ENCODE assay signal across 23 mouse cellular contexts in genomic region chr17:43485982-43486381, GRCm38 (mm10). TPM values are rescaled to one million over a fixed set of nuclear protein-coding genes. Genes with fewer than 3 reads are reported as not detected.
"Had no signal": no experiment of that assay in that cellular context is flagged by ENCODE, and none has a peak within 500 bp of the region (broad histone marks: within the 10 kb centered on the region; RNA-seq: fewer than 3 reads in every experiment).

No protein-coding gene starts in this region.

- H3K36me3 ChIP-seq: limb, embryonic 10.5 days; limb, embryonic 13.5 days; liver, embryonic 12.5 days; liver, embryonic 15.5 days; lung, embryonic 15.5 days; midbrain, embryonic 12.5 days; midbrain, embryonic 15.5 days; neural tube, embryonic 12.5 days; neural tube, embryonic 15.5 days had no signal

- ATAC-seq: liver, embryonic 12.5 days; midbrain, embryonic 15.5 days had no signal

- H3K27me3 ChIP-seq: limb, embryonic 13.5 days; liver, embryonic 12.5 days; liver, embryonic 15.5 days; lung, embryonic 15.5 days; midbrain, embryonic 12.5 days; midbrain, embryonic 15.5 days; neural tube, embryonic 12.5 days; neural tube, embryonic 15.5 days had no signal

- H3K4me1 ChIP-seq: limb, embryonic 10.5 days; limb, embryonic 13.5 days; liver, embryonic 12.5 days; liver, embryonic 15.5 days; lung, embryonic 15.5 days; midbrain, embryonic 12.5 days; midbrain, embryonic 15.5 days; neural tube, embryonic 12.5 days; neural tube, embryonic 15.5 days had no signal

- H3K9me3 ChIP-seq: limb, embryonic 10.5 days; limb, embryonic 13.5 days; liver, embryonic 12.5 days; liver, embryonic 15.5 days; lung, embryonic 15.5 days; midbrain, embryonic 12.5 days; midbrain, embryonic 15.5 days; neural tube, embryonic 12.5 days; neural tube, embryonic 15.5 days had no signal

- DNase-seq: layer of hippocampus, adult 9-11 months; liver; lung, adult 18-20 months; lung, postnatal 10 days; lung, postnatal 36 days; right cerebral cortex, adult 18-20 months; right cerebral cortex, postnatal 14 days; right cerebral cortex, postnatal 4 days; thymus, adult 2 months; thymus, postnatal 14 days; thymus, postnatal 4 days had no signal

- H3K4me3 ChIP-seq: layer of hippocampus, adult 2 months; limb, embryonic 10.5 days; limb, embryonic 13.5 days; liver, embryonic 12.5 days; liver, embryonic 15.5 days; lung, embryonic 15.5 days; midbrain, embryonic 12.5 days; midbrain, embryonic 15.5 days; neural tube, embryonic 12.5 days; neural tube, embryonic 15.5 days had no signal

- H3K9ac ChIP-seq: limb, embryonic 13.5 days; liver, embryonic 12.5 days; liver, embryonic 15.5 days; lung, embryonic 15.5 days; midbrain, embryonic 12.5 days; midbrain, embryonic 15.5 days; neural tube, embryonic 12.5 days; neural tube, embryonic 15.5 days had no signal

- H3K27ac ChIP-seq: layer of hippocampus, adult 2 months; limb, embryonic 10.5 days; limb, embryonic 13.5 days; liver, embryonic 12.5 days; liver, embryonic 15.5 days; lung, embryonic 15.5 days; midbrain, embryonic 12.5 days; midbrain, embryonic 15.5 days; neural tube, embryonic 12.5 days; neural tube, embryonic 15.5 days; stomach, postnatal 0 days had no signal

- H3K4me2 ChIP-seq: limb, embryonic 13.5 days; liver, embryonic 12.5 days; liver, embryonic 15.5 days; lung, embryonic 15.5 days; midbrain, embryonic 12.5 days; midbrain, embryonic 15.5 days; neural tube, embryonic 12.5 days; neural tube, embryonic 15.5 days had no signal

RNA-seq across cellular contexts. Expression of gene Mep1a, which starts 16.6 kb away (rescaled TPM):
- polyA plus RNA-seq: limb, embryonic 10.5 days; limb, embryonic 13.5 days; liver, embryonic 12.5 days; lung, embryonic 15.5 days; midbrain, embryonic 12.5 days; neural tube, embryonic 12.5 days; stomach, embryonic 14.5 days had no signal

RNA-seq across cellular contexts. Expression of gene Ankrd66, which starts 57.5 kb away (rescaled TPM):
- polyA plus RNA-seq: liver, embryonic 12.5 days; liver, embryonic 15.5 days; midbrain, embryonic 12.5 days; neural tube, embryonic 12.5 days; stomach, postnatal 0 days; thymus, adult 2 months had no signal
